Comparison of ENCODE assay signal across 1 mouse cellular context in genomic region chr10:61123276-61123913, GRCm38 (mm10).
TF ChIP-seq lines count a peak whose summit lies in the region.

No protein-coding gene starts in this region.

TF ChIP-seq in MEL, 35 proteins besides CTCF, POLR2A, EP300 and RAD21:
- TF ChIP-seq GATA1 (IDR thresholded peaks at IDR 0.05; ENCODE audit: low read depth, low read length) (peak; percentile 80), ZNF384 (IDR thresholded peaks at IDR 0.05; ENCODE audit: low read depth, low read length) (peak; percentile 60), TAL1 (IDR thresholded peaks at IDR 0.05; ENCODE audit: low read length) (peak; percentile 35; the same call in 1 of the 2 replicates), RCOR1 (IDR thresholded peaks at IDR 0.05; ENCODE audit: low read depth, low read length) (peak; percentile 60), MAZ (IDR thresholded peaks at IDR 0.05; ENCODE audit: low read depth, low read length) (no peak), GABPA (IDR thresholded peaks at IDR 0.05; ENCODE audit: low read depth, low read length) (no peak), SIN3A (IDR thresholded peaks at IDR 0.05; ENCODE audit: low read length) (0 out of 2 replicates have a peak, but pooled peaks have one; percentile 33), TCF12 (IDR thresholded peaks at IDR 0.05; ENCODE audit: low read depth, low read length) (peak; percentile 78), MEF2A (IDR thresholded peaks at IDR 0.05; ENCODE audit: extremely low read depth, insufficient replicate concordance, low read depth, low read length, poor library complexity, severe bottlenecking) (no peak)
TF ChIP-seq in MEL: peak in this region for 6.
